9 mouse cellular contexts compared by ENCODE assay signal in genomic region chr5:24053245-24054190, GRCm38 (mm10). TPM values are rescaled to one million over a fixed set of nuclear protein-coding genes. Genes with fewer than 3 reads are reported as not detected.
DNase-seq lines count a peak whose midpoint lies in the region; ATAC-seq lines count a peak whose summit lies in the region.
"Had no signal": no experiment of that assay in that cellular context is flagged by ENCODE, and none has a peak within 500 bp of the region (broad histone marks: within the 10 kb centered on the region; RNA-seq: fewer than 3 reads in every experiment).

No protein-coding gene starts in this region.

- intact Hi-C loops in left cerebral cortex, postnatal 4 days (cut with DNase I) = no loop called here

- WGBS in heart, embryonic 15.5 days = 20% methylated on average over 9 of the region's 9 CpGs

- H3K4me2 ChIP-seq in heart, embryonic 15.5 days = peak overlapping the region; percentile 40
- H3K4me2 ChIP-seq: midbrain, embryonic 12.5 days had no signal

- no peaks in the 10 kb centered on the region for H3K27me3 ChIP-seq in heart, embryonic 15.5 days
- H3K27me3 ChIP-seq: midbrain, embryonic 12.5 days had no signal

- no peaks in the 10 kb centered on the region for H3K9me3 ChIP-seq in heart, embryonic 15.5 days (replicated peaks)

- peak overlapping the region; percentile 85 for H3K27ac ChIP-seq in heart, embryonic 15.5 days
- H3K27ac ChIP-seq: midbrain, embryonic 12.5 days had no signal

- H3K4me1 ChIP-seq in heart, embryonic 15.5 days (replicated peaks) = peaks cover 23% of the 10 kb centered on the region

- peak; percentile 25 for DNase-seq in left cerebral cortex, postnatal 4 days
- no peak for DNase-seq in left cerebral cortex, adult 18-20 months (ENCODE audit: low spot score in 2 of 2)
- DNase-seq in adrenal gland, postnatal 36 days = peak; percentile 41 to 53
- peak; percentile 39 to 45 for DNase-seq in lung, postnatal 4 days
- no peak for DNase-seq in right cerebral cortex, postnatal 10 days (ENCODE audit: low spot score in 2 of 2)
- DNase-seq in cerebellum, adult 9-10 months = no peak

- H3K9ac ChIP-seq in heart, embryonic 15.5 days = no peak overlapping the region
- H3K9ac ChIP-seq: midbrain, embryonic 12.5 days had no signal

- H3K36me3 ChIP-seq in heart, embryonic 15.5 days = no peaks in the 10 kb centered on the region
- H3K36me3 ChIP-seq: midbrain, embryonic 12.5 days had no signal

- no peak overlapping the region for H3K4me3 ChIP-seq in heart, embryonic 15.5 days
- H3K4me3 ChIP-seq: midbrain, embryonic 12.5 days had no signal

- ATAC-seq in heart, embryonic 15.5 days (replicated peaks; ENCODE audit: insufficient number of reproducible peaks, insufficient read depth, low FRiP score, low read depth) = peak; percentile 83
- ATAC-seq in monocyte, adult 5-6 weeks (replicated peaks; ENCODE audit: insufficient number of reproducible peaks, low FRiP score, low TSS enrichment, poor library complexity, severe bottlenecking) = no peak

RNA-seq across cellular contexts. Expression of gene Fam126a, which starts 23.0 kb away (rescaled TPM):
- 10 to 100 TPM; 62.8 to 73.1 TPM for total RNA-seq in left cerebral cortex, postnatal 4 days (2021)
- total RNA-seq in left cerebral cortex, adult 18-20 months (2021) = 10 to 100 TPM; 15.4 to 16.6 TPM
- total RNA-seq in adrenal gland, postnatal 36 days (2021) = 100 to 1,000 TPM in 1 of 2 experiments, 10 to 100 TPM in 1; 84.2 to 108 TPM
- 33.9 and 34.5 TPM in 2 replicates for polyA plus RNA-seq in heart, embryonic 15.5 days (2015; fragmentation: Nextera tagmentation; extraction: Ambion mirVana)
- 46.7 to 57.4 TPM (median 49.3 TPM) in 3 replicates for total RNA-seq in monocyte, adult 5-6 weeks (2017)

RNA-seq across cellular contexts. Expression of gene Klhl7, which starts 46.9 kb away (rescaled TPM):
- 100 to 1,000 TPM; 167 to 174 TPM for total RNA-seq in left cerebral cortex, postnatal 4 days (2021)
- total RNA-seq in left cerebral cortex, adult 18-20 months (2021) = 10 to 100 TPM; 90.7 to 93.2 TPM
- 10 to 100 TPM; 33.3 to 38.1 TPM for total RNA-seq in adrenal gland, postnatal 36 days (2021)
- 43.3 and 44.8 TPM in 2 replicates for polyA plus RNA-seq in heart, embryonic 15.5 days (2015; fragmentation: Nextera tagmentation; extraction: Ambion mirVana)
- 14.7 to 19.0 TPM (median 16.0 TPM) in 3 replicates for total RNA-seq in monocyte, adult 5-6 weeks (2017)

Comparison
In these comparisons a context has a peak if more than half of its experiments do, and no peak if none do; other contexts are left out.
1. DNase-seq: peak in left cerebral cortex, postnatal 4 days (single experiment), adrenal gland, postnatal 36 days (2 of 2) and lung, postnatal 4 days (2 of 2); none in left cerebral cortex, adult 18-20 months (0 of 2), right cerebral cortex, postnatal 10 days (0 of 2) and cerebellum, adult 9-10 months (single experiment).